Mouse (Mus musculus): ENCODE results near the gene Sae1.

Sae1 gene

DNA sequence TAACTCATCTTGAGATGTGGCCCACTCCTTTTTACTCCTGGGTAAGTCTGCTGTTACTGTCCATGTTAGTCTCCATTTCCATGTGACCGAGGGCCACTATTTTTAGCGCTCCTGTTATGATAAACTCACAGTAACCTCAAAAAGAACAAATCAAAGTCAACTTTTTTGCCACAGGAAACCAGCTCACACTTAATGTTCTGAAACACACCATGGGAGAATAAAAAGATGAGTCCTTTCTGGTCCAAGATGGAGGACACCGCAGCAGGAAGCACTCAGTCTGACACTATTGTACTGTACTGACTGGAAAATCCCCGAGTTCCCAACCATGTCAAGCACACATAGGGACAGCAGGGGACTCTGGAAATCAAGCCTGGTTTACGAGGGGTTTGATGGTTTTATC lies 37.6 kb downstream of the Sae1 start:
- no peak for DNase-seq

GRCm38 (mm10) chr7:16345297-16345696 lies 42.3 kb downstream of the Sae1 start:
- no peak for DNase-seq

GRCm38 (mm10) chr7:16344598-16344997 lies 43.0 kb downstream of the Sae1 start:
- no peak for DNase-seq

GRCm38 (mm10) chr7:16337733-16338132 lies 49.9 kb downstream of the Sae1 start:
- peak; percentile 12 for DNase-seq

DNA sequence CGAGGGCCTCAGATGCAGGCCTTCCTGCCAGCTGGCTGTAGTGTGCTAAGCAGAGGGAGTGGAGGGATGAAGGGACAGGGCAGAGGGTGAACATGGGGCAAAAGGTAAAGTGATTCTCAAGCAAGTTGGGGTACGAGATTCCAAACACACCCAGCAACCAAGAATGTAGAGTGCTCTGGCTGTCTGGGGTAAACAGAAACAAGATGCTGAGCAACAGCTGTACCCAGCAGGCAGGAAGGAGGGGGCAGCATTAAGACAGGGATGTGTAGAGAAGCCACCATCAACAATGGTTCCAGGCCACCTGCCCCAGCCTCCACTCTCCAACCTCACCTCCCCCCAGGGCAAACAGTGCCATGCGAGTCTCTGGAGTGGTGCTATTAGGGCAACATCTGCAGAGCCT lies 58.5 kb downstream of the Sae1 start:
- DNase-seq: no peak

DNA sequence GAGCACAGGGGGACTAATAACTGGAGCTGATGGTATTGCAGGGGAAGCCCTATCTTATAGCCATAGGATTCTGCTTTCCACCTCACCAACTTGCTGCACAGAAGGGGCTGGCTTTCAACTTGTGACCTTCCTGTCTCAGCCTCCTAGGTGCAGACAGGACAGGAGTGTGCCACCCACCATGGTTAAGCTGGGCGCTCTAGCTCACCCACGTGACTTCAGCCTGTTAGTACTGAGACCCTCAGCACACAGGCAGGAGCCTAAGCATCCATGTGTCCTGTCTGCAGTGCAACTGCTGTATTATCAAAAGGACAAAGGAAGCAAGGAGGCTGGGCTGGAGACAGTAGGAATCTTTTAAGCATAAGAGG lies 61.0 kb downstream of the Sae1 start:
- DNase-seq: no peak

- peak; percentile 60 for DNase-seq
These were observed 61.5 kb downstream of the Sae1 start for GRCm38 (mm10) chr7:16325920-16326606.

DNA sequence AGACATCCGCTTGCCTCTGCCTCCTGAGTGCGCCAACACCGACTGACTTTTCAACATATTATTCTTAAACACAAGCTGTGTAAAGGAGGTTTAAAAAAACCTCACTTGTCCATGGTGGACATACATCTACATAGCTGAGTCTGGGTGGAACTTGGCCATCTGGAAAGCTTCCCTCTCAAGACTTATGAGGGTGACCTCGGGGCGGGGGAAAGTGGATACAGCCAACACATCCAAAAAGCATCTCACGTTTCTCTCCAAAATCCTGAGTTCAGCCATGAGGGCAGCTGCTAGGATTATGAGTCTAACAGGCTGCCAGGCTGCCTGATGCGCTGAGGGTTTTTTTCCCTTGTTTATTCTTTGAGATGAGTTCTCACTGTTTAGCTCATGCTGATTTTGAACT lies 62.9 kb downstream of the Sae1 start:
- DNase-seq: no peak

- no peak for DNase-seq
These were observed 67.1 kb downstream of the Sae1 start for GRCm38 (mm10) chr7:16320479-16320878.

DNA sequence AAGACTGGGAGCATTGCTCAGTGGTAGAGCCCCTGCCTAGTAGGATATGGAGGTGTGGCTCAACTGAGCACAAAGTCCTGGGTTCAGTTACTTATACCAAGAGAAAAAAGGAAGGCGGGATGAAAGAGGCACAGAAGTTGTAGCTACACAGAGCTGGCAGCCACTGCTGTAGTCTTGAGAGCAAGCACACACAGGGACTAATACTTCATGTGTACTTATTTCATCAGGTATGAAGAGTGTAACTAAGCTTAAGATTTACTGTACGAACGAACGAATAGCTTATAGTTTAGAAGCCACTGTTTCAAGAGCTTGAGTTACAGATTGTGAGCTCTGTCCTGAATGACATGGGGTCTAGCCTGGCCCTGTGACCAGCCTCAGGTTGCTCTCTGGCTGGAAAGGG lies 68.4 kb downstream of the Sae1 start:
- no peak for DNase-seq

DNA sequence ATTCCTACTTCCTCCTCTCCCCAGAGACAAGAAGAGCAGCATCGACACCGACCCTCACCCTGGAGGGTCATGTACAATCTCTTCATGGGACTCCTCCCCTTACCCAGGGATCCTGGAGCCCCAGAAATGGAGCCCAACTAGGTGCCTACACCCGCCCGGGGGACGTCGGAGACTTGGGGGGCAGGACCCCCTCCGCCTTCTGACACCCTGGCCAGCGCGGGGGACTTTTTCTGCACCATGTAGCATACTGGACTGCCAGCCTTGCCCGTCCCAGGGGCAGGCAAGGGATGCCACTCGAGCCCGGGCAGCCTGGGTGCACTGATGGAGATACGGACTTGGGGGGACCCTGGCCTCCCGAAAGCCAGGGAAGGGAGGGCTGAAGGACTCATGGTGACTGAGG lies 70.5 kb downstream of the Sae1 start:
- DNase-seq: no peak

DNA sequence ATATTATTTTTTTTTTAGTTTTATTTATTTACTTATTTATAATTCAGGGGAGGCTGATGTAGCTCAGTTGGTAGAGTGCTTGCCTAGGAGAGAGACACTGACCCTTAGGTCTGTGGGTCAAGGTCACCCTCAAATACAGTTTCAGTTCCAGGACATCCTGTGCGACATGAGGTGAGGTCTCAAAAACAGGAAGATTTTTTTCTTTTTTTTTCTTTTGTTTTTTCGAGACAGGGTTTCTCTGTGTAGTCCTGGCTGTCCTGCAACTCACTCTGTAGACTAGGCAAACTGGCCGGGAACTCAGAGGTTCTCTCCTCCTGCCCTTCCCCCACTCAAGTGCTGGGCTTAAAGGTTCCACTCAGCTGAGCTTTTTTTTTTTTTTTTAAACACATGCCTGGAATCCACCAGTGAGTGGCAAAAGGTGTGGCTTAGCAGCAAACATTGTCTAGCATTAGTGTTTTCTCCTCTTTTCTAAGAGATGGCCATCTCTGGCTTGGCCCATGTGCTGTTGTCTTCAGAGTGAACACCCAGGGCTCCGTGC lies 72.3 kb downstream of the Sae1 start:
- no peak for DNase-seq

GRCm38 (mm10) chr7:16314221-16314775 lies 73.3 kb downstream of the Sae1 start:
- DNase-seq: no peak

GRCm38 (mm10) chr7:16313481-16314220 lies 74.0 kb downstream of the Sae1 start:
- DNase-seq: peak; percentile 65

DNA sequence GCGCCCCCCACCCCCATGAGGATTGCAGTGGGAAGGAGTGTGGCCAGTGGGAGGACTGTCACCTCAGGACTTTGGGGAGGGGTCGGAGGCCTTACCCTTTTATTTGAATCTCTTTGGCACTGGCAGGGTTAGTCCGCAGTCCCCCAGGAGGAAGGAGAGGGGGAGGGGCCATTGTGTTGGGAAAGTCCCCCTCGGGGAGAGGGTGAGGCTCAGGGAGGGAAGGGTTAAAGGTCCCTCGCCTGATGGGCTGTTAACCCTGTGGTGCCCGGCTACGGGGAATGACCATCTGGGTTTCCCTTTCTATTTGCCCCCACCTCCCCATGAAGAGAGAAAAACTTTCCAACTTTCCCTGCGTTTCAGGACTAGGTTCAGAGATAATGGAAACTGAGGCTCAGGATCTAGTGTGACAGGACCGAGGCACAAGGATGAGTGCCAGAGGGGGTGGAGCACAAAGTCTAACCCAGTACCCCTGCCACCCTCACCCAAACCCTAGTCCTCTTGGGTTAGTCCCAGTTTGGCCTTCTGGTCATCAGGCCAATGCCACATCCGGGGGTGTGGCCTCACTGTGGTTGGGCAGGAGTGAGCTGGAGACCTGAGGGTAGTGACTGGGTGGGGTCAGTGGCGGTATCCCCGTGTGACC lies 74.8 kb downstream of the Sae1 start:
- DNase-seq: peak; percentile 44

- DNase-seq: peak; percentile 16
These were observed 75.5 kb downstream of the Sae1 start for GRCm38 (mm10) chr7:16312011-16312671.

DNA sequence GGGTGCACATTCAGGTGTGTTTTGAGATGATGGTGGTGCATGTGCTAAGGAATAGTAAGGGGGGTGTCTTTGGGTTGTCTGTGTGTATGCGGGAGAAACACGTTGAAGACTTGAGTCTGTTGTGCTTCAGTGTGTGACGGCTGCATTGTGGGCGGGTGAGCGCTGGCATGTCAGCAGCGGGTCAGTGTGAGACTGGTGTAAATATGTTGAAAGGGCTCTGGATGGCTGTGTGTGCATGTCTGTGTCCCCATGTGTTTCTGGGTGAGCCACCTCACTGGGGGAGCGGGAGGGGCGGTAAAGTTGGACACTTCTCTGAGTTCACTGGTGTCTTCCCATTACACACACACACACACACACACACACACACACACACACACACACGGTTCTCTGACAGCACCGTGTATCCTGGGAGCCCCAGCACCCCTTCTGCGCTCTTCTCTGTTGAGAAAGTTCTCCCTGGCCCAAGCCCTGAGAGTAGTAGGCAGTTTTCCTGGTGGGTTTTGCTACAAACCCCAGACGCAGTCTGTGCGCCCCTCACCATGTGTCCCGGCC lies 76.1 kb downstream of the Sae1 start:
- peak; percentile 17 for DNase-seq

- peak; percentile 58 for DNase-seq
These were observed 76.8 kb downstream of the Sae1 start for GRCm38 (mm10) chr7:16310521-16311452.

DNA sequence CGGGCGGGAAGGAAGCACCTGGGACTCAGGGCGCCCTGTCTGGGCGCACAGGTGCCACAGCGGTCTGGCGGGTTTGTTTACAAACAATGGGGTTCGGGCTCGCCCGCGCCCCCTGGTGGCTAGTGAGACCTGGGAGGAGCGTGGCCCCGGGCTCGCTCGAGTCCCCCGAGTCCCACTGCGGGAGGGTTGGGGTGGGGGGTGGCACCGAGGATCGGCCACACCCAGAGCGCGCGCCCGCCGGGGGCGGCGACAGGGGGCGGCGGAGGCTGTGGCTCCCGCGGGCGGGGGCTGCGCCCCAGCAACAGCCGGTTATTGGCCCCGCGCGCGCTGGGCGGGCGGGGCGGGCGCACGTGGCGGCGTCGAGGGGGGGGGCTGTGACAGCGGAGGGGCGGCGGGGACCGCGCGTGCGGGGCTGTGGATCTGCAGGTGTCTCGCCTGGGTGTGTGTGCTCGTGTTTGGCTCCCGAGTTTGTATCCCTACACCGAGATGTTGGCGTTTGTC lies 77.5 kb downstream of the Sae1 start:
- peak; percentile 94 for DNase-seq

- peak; percentile 95 for DNase-seq
These were observed 78.1 kb downstream of the Sae1 start for GRCm38 (mm10) chr7:16309318-16310019.

All from thymus, postnatal 25 days (tissue).